Mouse (Mus musculus) lung, postnatal 0 days (tissue): ENCODE measurements at regions not wholly inside any gene's neighbourhood (a gene's known extent, or its start where the extent isn't known, plus 50 kb on each side); places are given as distances from the start of the nearest gene placed in this dataset.
"Not testable (repeated sequence)": the region's sequence is repeated elsewhere in the genome, so short reads cannot be mapped to it uniquely, and the experiment has no call there.

Experiments
- ATAC-seq: fragments of 200-750 bp; cut with Nextera tagmentation; 2 replicates; pipeline ENCODE4 v1.8.0; 2017; ENCODE audit warnings: moderate library complexity
- DNase-seq: peaks from one replicate; pipeline ENCODE4 v3.0.0-alpha.2; 2016; ENCODE audit warnings: low spot score
- H3K27ac ChIP-seq: fragments of 300-500 bp; sonication (generic); 2 replicates; pipeline ENCODE4 v1.5.1; 2014; ENCODE audit warnings: antibody characterized with exemption, mild to moderate bottlenecking, low read length, mixed read lengths
- H3K27me3 ChIP-seq: fragments of 300-500 bp; sonication (generic); replicated peaks from 2 replicates; pipeline ENCODE4 v1.6.1; 2014; ENCODE audit warnings: low read length, mixed read lengths; ENCODE audit not compliant: insufficient read depth
- H3K36me3 ChIP-seq: fragments of 300-500 bp; sonication (generic); 2 replicates; pipeline ENCODE4 v1.6.1; 2014; ENCODE audit warnings: low read length, mixed read lengths; ENCODE audit not compliant: insufficient read depth
- H3K4me1 ChIP-seq: fragments of 300-500 bp; sonication (generic); 2 replicates; pipeline ENCODE4 v1.6.1; 2014; ENCODE audit warnings: antibody characterized with exemption, low read depth, low read length, mixed read lengths; ENCODE audit not compliant: insufficient read depth
- H3K4me2 ChIP-seq: fragments of 300-500 bp; sonication (generic); replicated peaks from 2 replicates; pipeline ENCODE4 v1.6.1; 2014; ENCODE audit warnings: low read depth, mild to moderate bottlenecking, low read length, moderate library complexity, mixed read lengths
- H3K4me3 ChIP-seq: fragments of 300-500 bp; sonication (generic); 2 replicates; pipeline ENCODE4 v1.5.1; 2014; ENCODE audit warnings: low read depth, low read length
- H3K9ac ChIP-seq: fragments of 300-500 bp; sonication (generic); replicated peaks from 2 replicates; pipeline ENCODE4 v1.6.1; 2014; ENCODE audit warnings: low read depth, mild to moderate bottlenecking
- H3K9me3 ChIP-seq: fragments of 300-500 bp; sonication (generic); 2 replicates; pipeline ENCODE4 v1.6.1; 2016; ENCODE audit warnings: low read length, mixed read lengths
- CTCF ChIP-seq: IDR thresholded peaks from 2 replicates; pipeline ENCODE4 v1.5.1; 2016; ENCODE audit warnings: antibody characterized with exemption, mild to moderate bottlenecking
- EP300 ChIP-seq: IDR thresholded peaks from 2 replicates; pipeline ENCODE4 v1.6.1; 2016; ENCODE audit warnings: antibody characterized with exemption, mild to moderate bottlenecking, control low read depth
- WGBS: fragments of 180-500 bp; shearing (Covaris S2); extraction: QIAGEN DNeasy Blood & Tissue Kit; methylation state at CpG from one replicate; pipeline ENCODE4 v1.1.7; 2014; 5-methylcytosine and 5-hydroxymethylcytosine counted together

GRCm38 (mm10) chr4:114296380-114296779 is 110.1 kb upstream of the Trabd2b start:
- no peak overlapping the region for H3K9ac ChIP-seq

DNA sequence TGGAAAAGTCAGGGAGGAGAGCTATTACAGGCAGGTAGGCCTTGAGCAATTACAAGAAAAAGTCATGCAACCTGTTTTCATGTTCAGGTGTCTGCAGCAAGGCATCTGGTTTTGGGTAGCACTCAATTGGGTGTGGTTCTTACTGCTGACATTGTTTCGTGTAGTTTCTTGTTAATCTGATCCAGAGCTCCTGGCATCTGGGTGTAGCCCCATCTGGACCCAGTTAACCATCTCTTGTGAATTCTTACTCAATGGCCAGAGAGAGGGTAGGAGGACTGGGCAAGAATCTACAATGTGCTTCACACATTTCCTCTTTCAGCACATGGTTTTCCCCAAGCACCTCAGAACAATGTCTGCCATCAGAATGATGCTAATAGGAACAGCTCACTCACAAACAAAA is 108.0 kb upstream of the Trabd2b start:
- H3K4me2 ChIP-seq, H3K36me3 ChIP-seq, H3K27ac ChIP-seq, H3K27me3 ChIP-seq, H3K9me3 ChIP-seq, H3K9ac ChIP-seq, ATAC-seq, H3K4me3 ChIP-seq, DNase-seq, H3K4me1 ChIP-seq: not testable (repeated sequence)
- WGBS = 17% methylated on average over 1 of the region's 1 CpGs

More at GRCm38 (mm10) chr4:114296380-114296779, 110.1 kb upstream of the Trabd2b start:
- H3K36me3 ChIP-seq = no peaks in the 10 kb centered on the region
- no peaks in the 10 kb centered on the region for H3K9me3 ChIP-seq
- no peaks in the 10 kb centered on the region for H3K27me3 ChIP-seq
- H3K4me2 ChIP-seq = no peak overlapping the region
- no peak overlapping the region for H3K4me3 ChIP-seq
- TF ChIP-seq CTCF = no peak
- TF ChIP-seq EP300 = no peak
- no peak overlapping the region for H3K27ac ChIP-seq
- ATAC-seq (no peak), DNase-seq (no peak)
- H3K4me1 ChIP-seq = no peaks in the 10 kb centered on the region

GRCm38 (mm10) chr4:114300390-114301012 is 106.0 kb upstream of the Trabd2b start:
- DNase-seq (peak; percentile 63), ATAC-seq (no peak)
- Histone ChIP-seq H3K27me3 (no peaks in the 10 kb centered on the region), H3K36me3 (no peaks in the 10 kb centered on the region), H3K9ac (no peak overlapping the region), H3K4me1 (no peaks in the 10 kb centered on the region), H3K4me3 (no peak overlapping the region), H3K4me2 (no peak overlapping the region), H3K9me3 (no peaks in the 10 kb centered on the region), H3K27ac (no peak overlapping the region)
- WGBS = 31% methylated on average over 3 of the region's 3 CpGs
- TF ChIP-seq EP300 (no peak), CTCF (peak; percentile 70)

DNA sequence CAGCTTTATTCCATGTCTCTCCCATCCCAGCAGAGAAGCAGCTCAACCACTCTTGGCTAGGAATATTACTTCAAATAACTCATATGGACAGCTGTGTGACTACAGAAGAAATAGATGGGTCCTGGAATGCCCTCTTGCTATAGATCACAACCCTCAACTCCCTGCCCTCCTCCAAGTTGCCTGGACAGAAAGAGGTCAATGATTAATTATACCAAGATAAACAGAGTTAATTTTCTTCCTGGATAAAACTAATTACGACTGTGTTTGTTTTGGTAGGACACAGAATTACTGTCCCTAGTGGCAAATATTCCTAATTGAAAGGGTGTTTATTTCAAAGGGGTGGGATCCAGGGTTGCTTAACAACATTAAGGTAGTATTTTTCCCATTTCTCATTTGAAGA is 101.9 kb upstream of the Trabd2b start:
- Histone ChIP-seq H3K36me3 (no peaks in the 10 kb centered on the region), H3K9me3 (no peaks in the 10 kb centered on the region), H3K4me2 (no peak overlapping the region), H3K27ac (no peak overlapping the region), H3K27me3 (no peaks in the 10 kb centered on the region), H3K9ac (no peak overlapping the region), H3K4me3 (no peak overlapping the region), H3K4me1 (no peaks in the 10 kb centered on the region)
- 31% methylated on average over 1 of the region's 1 CpGs for WGBS
- no peak for TF ChIP-seq CTCF
- no peak for TF ChIP-seq EP300
- no peak for DNase-seq
- ATAC-seq = no peak

DNA sequence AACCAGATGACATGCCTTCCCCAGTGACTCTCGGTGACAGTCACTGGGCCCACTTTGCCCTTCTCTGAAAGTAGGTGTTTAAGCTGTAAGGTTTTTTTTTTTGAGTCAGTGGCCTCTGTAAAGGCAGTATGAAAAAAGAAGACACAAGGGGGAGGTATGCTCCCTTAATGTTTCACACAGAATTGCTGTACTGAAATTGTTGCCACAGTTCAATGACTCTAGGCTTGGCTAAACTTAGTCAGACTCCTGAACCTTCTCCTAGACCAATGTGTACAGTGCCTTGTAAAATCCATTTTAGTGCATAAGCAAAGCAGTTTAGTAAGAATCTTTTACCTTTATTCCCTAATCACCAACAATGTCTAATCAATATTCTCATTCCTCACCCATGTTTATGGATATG is 99.0 kb upstream of the Trabd2b start:
- ATAC-seq (no peak), DNase-seq (no peak)
- H3K36me3 ChIP-seq = no peaks in the 10 kb centered on the region
- WGBS = 68% methylated on average over 1 of the region's 1 CpGs
- H3K4me1 ChIP-seq = no peaks in the 10 kb centered on the region
- no peak overlapping the region for H3K27ac ChIP-seq
- H3K9me3 ChIP-seq = no peaks in the 10 kb centered on the region
- H3K27me3 ChIP-seq = no peaks in the 10 kb centered on the region
- TF ChIP-seq CTCF (no peak), EP300 (no peak)
- no peak overlapping the region for H3K4me3 ChIP-seq
- no peak overlapping the region for H3K9ac ChIP-seq
- H3K4me2 ChIP-seq = no peak overlapping the region

DNA sequence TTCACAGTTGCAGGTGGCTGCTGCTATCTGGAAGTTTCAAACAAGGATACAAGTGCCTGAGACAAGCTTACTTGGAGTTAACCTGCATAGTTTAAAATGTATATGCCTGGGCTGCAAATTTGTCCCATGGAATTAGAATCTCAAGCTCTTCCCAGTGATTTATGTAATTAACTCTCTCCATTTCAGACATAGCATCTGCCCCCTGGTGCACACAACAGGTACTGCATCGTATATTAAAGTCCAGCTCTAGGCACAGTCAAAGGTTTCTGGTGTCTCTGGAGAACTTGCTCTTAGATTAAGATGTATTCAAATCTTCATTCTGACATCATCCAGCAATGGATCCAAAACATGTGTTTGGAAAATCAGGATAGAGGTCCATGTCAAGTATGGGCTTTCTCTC is 98.0 kb upstream of the Trabd2b start:
- Histone ChIP-seq H3K4me1 (no peaks in the 10 kb centered on the region), H3K27ac (no peak overlapping the region), H3K4me3 (no peak overlapping the region), H3K9ac (no peak overlapping the region), H3K4me2 (no peak overlapping the region), H3K36me3 (no peaks in the 10 kb centered on the region), H3K9me3 (no peaks in the 10 kb centered on the region), H3K27me3 (no peaks in the 10 kb centered on the region)
- TF ChIP-seq EP300 = no peak
- peak; percentile 79 for TF ChIP-seq CTCF
- 3% methylated on average over 1 of the region's 1 CpGs for WGBS
- no peak for ATAC-seq
- DNase-seq = peak; percentile 38

GRCm38 (mm10) chr4:114315051-114315450 is 91.5 kb upstream of the Trabd2b start:
- no peaks in the 10 kb centered on the region for H3K9me3 ChIP-seq
- no peak overlapping the region for H3K4me3 ChIP-seq
- H3K27me3 ChIP-seq = no peaks in the 10 kb centered on the region
- no peak overlapping the region for H3K4me2 ChIP-seq
- H3K36me3 ChIP-seq = no peaks in the 10 kb centered on the region
- TF ChIP-seq EP300 = no peak
- TF ChIP-seq CTCF = no peak
- ATAC-seq (no peak), DNase-seq (no peak)
- WGBS = 54% methylated on average over 2 of the region's 2 CpGs
- H3K27ac ChIP-seq = no peak overlapping the region
- no peak overlapping the region for H3K9ac ChIP-seq
- H3K4me1 ChIP-seq = no peaks in the 10 kb centered on the region
